Mouse (Mus musculus) T-helper 2 cell (primary cell): ENCODE measurements around the gene Dtx3.
"Not testable (repeated sequence)": the region's sequence is repeated elsewhere in the genome, so short reads cannot be mapped to it uniquely, and the experiment has no call there.

ENCODE experiments used
- in situ Hi-C: fragments of 300-600 bp; cut with MboI, MseI; formaldehyde crosslinking; loops from one replicate; pipeline ENCODE4 v1.15.1; 2025; ENCODE audit warnings: high pct_unique_total_duplicates

Dtx3 gene

DNA sequence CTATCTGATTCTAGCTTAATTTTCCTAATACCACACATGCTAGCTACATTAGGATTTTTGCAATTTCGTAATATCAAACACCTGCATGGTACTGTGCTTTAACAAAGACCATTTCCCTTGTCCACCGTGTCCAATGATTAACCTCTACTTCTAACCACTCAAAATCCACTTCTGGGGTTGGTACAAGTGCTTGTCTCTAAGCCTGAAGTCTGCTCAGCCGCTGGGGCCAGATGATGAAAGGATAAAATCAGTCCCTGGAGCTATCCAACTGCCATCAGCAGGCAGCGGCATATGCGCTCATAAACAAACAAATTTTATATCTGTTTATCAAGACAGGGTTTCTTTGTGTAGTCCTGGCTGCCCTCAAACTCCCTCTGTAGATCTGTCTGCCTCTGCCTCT, 9.1 kb upstream of the Dtx3 start:
- in situ Hi-C loops, result no loop called here

- in situ Hi-C loops, result no loop called here
Measured at GRCm38 (mm10) chr10:127203106-127203505, 7.6 kb upstream of the Dtx3 start.

GRCm38 (mm10) chr10:127200279-127200678, 4.8 kb upstream of the Dtx3 start:
- in situ Hi-C loops, result no loop called here

GRCm38 (mm10) chr10:127199474-127199873, 3.9 kb upstream of the Dtx3 start:
- in situ Hi-C loops, result no loop called here

GRCm38 (mm10) chr10:127199068-127199467, 3.5 kb upstream of the Dtx3 start:
- in situ Hi-C loops, result no loop called here

GRCm38 (mm10) chr10:127198492-127198891, 3.0 kb upstream of the Dtx3 start:
- in situ Hi-C loops, result no loop called here

GRCm38 (mm10) chr10:127197505-127198110, 2.1 kb upstream of the Dtx3 start:
- in situ Hi-C loops, result no loop called here

DNA sequence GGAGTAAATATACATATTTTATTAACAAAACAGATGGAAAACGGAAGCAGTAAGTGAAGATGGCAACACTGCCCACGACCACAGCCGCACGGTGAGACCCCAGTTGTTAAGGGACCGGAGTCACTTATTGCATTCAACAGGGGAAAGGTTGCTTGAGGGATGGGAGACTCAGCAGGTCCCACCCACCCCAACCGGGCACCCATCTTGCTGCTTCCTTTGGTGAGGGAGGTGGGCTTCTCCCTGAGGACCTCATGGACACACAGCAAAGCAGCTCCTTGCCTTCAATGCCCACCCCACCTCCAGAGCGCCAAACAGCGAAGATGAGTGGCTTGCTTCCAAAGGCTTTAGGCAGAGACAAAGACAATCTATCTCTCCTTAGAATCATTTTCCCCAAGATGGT, 1.6 kb upstream of the Dtx3 start:
- in situ Hi-C loops, result no loop called here

DNA sequence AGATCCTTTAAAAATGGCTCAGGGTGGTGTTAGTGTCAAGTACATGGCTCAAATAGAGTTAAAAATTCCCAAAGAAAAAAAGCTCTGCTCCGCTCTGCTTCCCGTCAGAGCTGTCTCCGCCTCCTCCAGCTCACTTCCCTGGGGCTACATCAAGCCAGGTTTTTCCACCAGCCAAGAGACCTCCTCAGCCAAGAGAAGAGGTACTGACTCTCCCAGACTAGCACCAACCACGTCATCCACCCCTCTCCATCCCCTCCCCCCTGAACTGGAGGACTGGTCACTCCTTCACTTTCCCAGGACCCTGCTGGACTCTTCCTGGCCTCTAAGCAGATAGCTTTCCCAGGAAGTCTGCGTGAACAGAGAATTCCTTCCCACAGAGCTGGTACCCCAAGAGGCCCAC, 864 bp upstream of the Dtx3 start:
- in situ Hi-C loops, result no loop called here

GRCm38 (mm10) chr10:127194428-127195327, 850 bp downstream of the Dtx3 start:
- in situ Hi-C loops, result no loop called here

DNA sequence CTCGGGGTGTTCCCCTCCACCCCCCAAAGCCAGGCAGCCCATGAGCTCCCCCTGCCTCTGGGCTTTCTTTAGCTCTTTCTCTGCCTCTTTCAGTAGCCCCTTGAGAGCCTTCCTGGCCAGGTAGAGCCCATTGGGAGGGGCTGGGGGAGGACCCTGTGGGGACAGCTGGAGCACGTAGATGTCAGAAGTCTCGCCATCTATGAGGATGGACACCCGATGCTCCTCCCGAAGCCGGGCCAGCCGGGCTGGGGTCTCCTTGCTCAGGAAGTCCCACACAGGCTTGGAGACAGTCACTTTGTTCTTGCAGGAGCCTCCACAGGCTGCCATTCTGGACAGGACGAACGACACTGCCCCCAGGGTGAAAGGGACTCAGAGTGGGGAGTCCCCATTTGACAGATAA, 2.5 kb downstream of the Dtx3 start:
- in situ Hi-C loops, result no loop called here

DNA sequence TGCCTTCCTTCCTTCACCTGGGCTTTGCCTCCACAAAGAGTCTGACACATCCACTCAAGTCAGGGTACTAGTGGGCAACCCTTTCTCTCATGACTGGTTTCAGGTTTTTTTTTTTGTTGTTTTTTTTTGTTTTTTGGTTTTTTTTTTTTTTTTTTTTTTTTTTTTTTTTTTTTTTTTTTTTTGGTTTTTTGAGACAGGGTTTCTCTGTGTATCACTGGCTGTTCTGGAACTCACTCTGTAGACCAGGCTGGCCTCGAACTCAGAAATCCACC, 3.5 kb downstream of the Dtx3 start:
- in situ Hi-C loops, result not testable (repeated sequence)

GRCm38 (mm10) chr10:127191191-127192056, 4.1 kb downstream of the Dtx3 start:
- in situ Hi-C loops, result no loop called here

- in situ Hi-C loops, result no loop called here
Measured at GRCm38 (mm10) chr10:127190398-127191190, 4.9 kb downstream of the Dtx3 start.

- in situ Hi-C loops, result loop anchor here (5.0 to 10.0 kb wide), 2 partner anchors 142 to 335 kb away; partner anchors contain the start of gene Shmt2
Measured at GRCm38 (mm10) chr10:127189651-127190381, 5.7 kb downstream of the Dtx3 start, which contains the start of gene Arhgef25. TSS of gene Arhgef25 (minus strand) at chr10:127190083.

DNA sequence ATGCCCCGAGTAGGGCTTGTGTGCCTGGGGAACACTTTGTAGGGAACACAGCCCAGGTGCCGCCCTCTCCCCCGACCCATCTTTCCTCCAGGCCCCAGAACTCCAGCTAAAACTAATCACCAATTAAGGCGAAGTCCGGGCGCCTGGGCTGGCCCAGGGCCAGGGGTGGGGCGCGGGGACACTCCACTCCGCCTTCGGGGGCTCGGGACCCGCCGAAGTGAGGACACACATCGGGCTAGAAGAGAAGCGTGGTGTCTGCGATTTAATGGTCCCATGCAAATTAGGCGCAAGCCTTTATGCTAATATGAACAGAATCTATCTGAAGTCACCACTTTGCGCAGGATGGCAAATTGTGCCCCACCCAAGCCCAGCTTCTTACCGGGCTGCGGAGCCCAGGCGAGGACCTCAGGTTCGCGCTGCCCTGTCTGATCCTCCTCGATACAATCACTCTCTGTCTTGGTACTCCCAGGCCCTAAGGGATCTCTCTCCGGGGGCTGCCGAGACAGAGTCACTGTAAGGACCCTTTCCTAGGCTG, 6.3 kb downstream of the Dtx3 start:
- in situ Hi-C loops, result loop anchor here (5.0 to 10.0 kb wide), 2 partner anchors 143 to 336 kb away; partner anchors contain the start of gene Shmt2

- in situ Hi-C loops, result loop anchor here (5.0 to 10.0 kb wide), 2 partner anchors 144 to 336 kb away; partner anchors contain the start of gene Shmt2
Measured at GRCm38 (mm10) chr10:127188465-127189115, 6.9 kb downstream of the Dtx3 start.

GRCm38 (mm10) chr10:127188079-127188453, 7.5 kb downstream of the Dtx3 start:
- in situ Hi-C loops, result loop anchor here (5.0 to 10.0 kb wide), 2 partner anchors 144 to 337 kb away; partner anchors contain the start of gene Shmt2

- in situ Hi-C loops, result loop anchor here (5.0 to 10.0 kb wide), 2 partner anchors 145 to 337 kb away; partner anchors contain the start of gene Shmt2
Measured at GRCm38 (mm10) chr10:127187371-127188078, 8.0 kb downstream of the Dtx3 start.
